Mouse (Mus musculus): ENCODE measurements at regions not wholly inside any gene's neighbourhood (a gene's known extent, or its start where the extent isn't known, plus 50 kb on each side); places are given as distances from the start of the nearest gene placed in this dataset.

GRCm38 (mm10) chr1:92329491-92329890 is 134.0 kb upstream of the Hdac4 start:
- no peaks in the 10 kb centered on the region for H3K4me1 ChIP-seq (ENCODE audit: control insufficient read depth, insufficient read depth, low read length)
- no peak overlapping the region for H3K27ac ChIP-seq (ENCODE audit: low read depth, low read length)
- ATAC-seq (ENCODE audit: low FRiP score) (no peak), DNase-seq (ENCODE audit: low spot score, missing footprints) (no peak)
- H3K9ac ChIP-seq (ENCODE audit: low read length), result no peak overlapping the region
- H3K27me3 ChIP-seq (ENCODE audit: control insufficient read depth, insufficient read depth, low read length), result no peaks in the 10 kb centered on the region
- H3K4me2 ChIP-seq, result no peak overlapping the region
- WGBS, result 88% methylated on average over 7 of the region's 7 CpGs
- no peaks in the 10 kb centered on the region for H3K9me3 ChIP-seq (ENCODE audit: control insufficient read depth, low read length)
- H3K36me3 ChIP-seq (ENCODE audit: control insufficient read depth, insufficient read depth, low read length), result no peaks in the 10 kb centered on the region
- no peak overlapping the region for H3K4me3 ChIP-seq (ENCODE audit: low read depth, low read length)

- no peak overlapping the region for H3K4me3 ChIP-seq (ENCODE audit: low read depth, low read length)
- no peak overlapping the region for H3K9ac ChIP-seq (ENCODE audit: low read length)
- H3K36me3 ChIP-seq (ENCODE audit: control insufficient read depth, insufficient read depth, low read length), result no peaks in the 10 kb centered on the region
- H3K4me1 ChIP-seq (ENCODE audit: control insufficient read depth, insufficient read depth, low read length), result peaks cover 4% of the 10 kb centered on the region; the same call in 1 of the 2 replicates
- H3K27ac ChIP-seq (ENCODE audit: low read depth, low read length), result no peak overlapping the region
- ATAC-seq (ENCODE audit: low FRiP score), result no peak
- no peaks in the 10 kb centered on the region for H3K9me3 ChIP-seq (ENCODE audit: control insufficient read depth, low read length)
- H3K4me2 ChIP-seq, result no peak overlapping the region
- no peaks in the 10 kb centered on the region for H3K27me3 ChIP-seq (ENCODE audit: control insufficient read depth, insufficient read depth, low read length)
- 86% methylated on average over 6 of the region's 6 CpGs for WGBS
- no peak for DNase-seq (ENCODE audit: low spot score, missing footprints)
Observed at GRCm38 (mm10) chr1:92327141-92327540, 131.6 kb upstream of the Hdac4 start.

GRCm38 (mm10) chr1:92325281-92325680 is 129.8 kb upstream of the Hdac4 start:
- Histone ChIP-seq H3K4me2 (no peak overlapping the region), H3K4me3 (ENCODE audit: low read depth, low read length) (no peak overlapping the region), H3K9ac (ENCODE audit: low read length) (no peak overlapping the region), H3K9me3 (ENCODE audit: control insufficient read depth, low read length) (no peaks in the 10 kb centered on the region), H3K27ac (ENCODE audit: low read depth, low read length) (no peak overlapping the region), H3K27me3 (ENCODE audit: control insufficient read depth, insufficient read depth, low read length) (no peaks in the 10 kb centered on the region), H3K4me1 (ENCODE audit: control insufficient read depth, insufficient read depth, low read length) (peaks cover 4% of the 10 kb centered on the region; the same call in 1 of the 2 replicates), H3K36me3 (ENCODE audit: control insufficient read depth, insufficient read depth, low read length) (no peaks in the 10 kb centered on the region)
- no peak for DNase-seq (ENCODE audit: low spot score, missing footprints)
- no peak for ATAC-seq (ENCODE audit: low FRiP score)
- 88% methylated on average over 7 of the region's 7 CpGs for WGBS

GRCm38 (mm10) chr1:92324091-92324950 is 128.8 kb upstream of the Hdac4 start:
- 67% methylated on average over 14 of the region's 14 CpGs for WGBS
- peaks cover 4% of the 10 kb centered on the region; the same call in 1 of the 2 replicates for H3K4me1 ChIP-seq (ENCODE audit: control insufficient read depth, insufficient read depth, low read length)
- no peak overlapping the region for H3K4me2 ChIP-seq
- H3K36me3 ChIP-seq (ENCODE audit: control insufficient read depth, insufficient read depth, low read length), result no peaks in the 10 kb centered on the region
- no peak overlapping the region for H3K27ac ChIP-seq (ENCODE audit: low read depth, low read length)
- H3K27me3 ChIP-seq (ENCODE audit: control insufficient read depth, insufficient read depth, low read length), result no peaks in the 10 kb centered on the region
- no peaks in the 10 kb centered on the region for H3K9me3 ChIP-seq (ENCODE audit: control insufficient read depth, low read length)
- ATAC-seq (ENCODE audit: low FRiP score), result no peak
- DNase-seq (ENCODE audit: low spot score, missing footprints), result no peak
- no peak overlapping the region for H3K4me3 ChIP-seq (ENCODE audit: low read depth, low read length)
- no peak overlapping the region for H3K9ac ChIP-seq (ENCODE audit: low read length)

GRCm38 (mm10) chr1:92317131-92317530 is 121.6 kb upstream of the Hdac4 start:
- no peak overlapping the region for H3K4me3 ChIP-seq (ENCODE audit: low read depth, low read length)
- no peaks in the 10 kb centered on the region for H3K4me1 ChIP-seq (ENCODE audit: control insufficient read depth, insufficient read depth, low read length)
- H3K4me2 ChIP-seq, result no peak overlapping the region
- no peaks in the 10 kb centered on the region; the same call in 1 of the 2 replicates for H3K27me3 ChIP-seq (ENCODE audit: control insufficient read depth, insufficient read depth, low read length)
- DNase-seq (ENCODE audit: low spot score, missing footprints), result no peak
- 84% methylated on average over 4 of the region's 4 CpGs for WGBS
- no peaks in the 10 kb centered on the region for H3K9me3 ChIP-seq (ENCODE audit: control insufficient read depth, low read length)
- H3K36me3 ChIP-seq (ENCODE audit: control insufficient read depth, insufficient read depth, low read length), result no peaks in the 10 kb centered on the region
- no peak for ATAC-seq (ENCODE audit: low FRiP score)
- no peak overlapping the region for H3K9ac ChIP-seq (ENCODE audit: low read length)
- no peak overlapping the region for H3K27ac ChIP-seq (ENCODE audit: low read depth, low read length)

GRCm38 (mm10) chr1:92316191-92316723 is 120.8 kb upstream of the Hdac4 start:
- Histone ChIP-seq H3K36me3 (ENCODE audit: control insufficient read depth, insufficient read depth, low read length) (no peaks in the 10 kb centered on the region), H3K9ac (ENCODE audit: low read length) (no peak overlapping the region), H3K27me3 (ENCODE audit: control insufficient read depth, insufficient read depth, low read length) (no peaks in the 10 kb centered on the region; the same call in 1 of the 2 replicates), H3K4me3 (ENCODE audit: low read depth, low read length) (no peak overlapping the region), H3K4me1 (ENCODE audit: control insufficient read depth, insufficient read depth, low read length) (no peaks in the 10 kb centered on the region), H3K27ac (ENCODE audit: low read depth, low read length) (no peak overlapping the region), H3K9me3 (ENCODE audit: control insufficient read depth, low read length) (no peaks in the 10 kb centered on the region), H3K4me2 (no peak overlapping the region)
- DNase-seq (ENCODE audit: low spot score, missing footprints) (no peak), ATAC-seq (ENCODE audit: low FRiP score) (no peak)
- WGBS, result 34% methylated on average over 10 of the region's 10 CpGs

GRCm38 (mm10) chr1:92313001-92313597 is 117.6 kb upstream of the Hdac4 start:
- Histone ChIP-seq H3K36me3 (ENCODE audit: control insufficient read depth, insufficient read depth, low read length) (no peaks in the 10 kb centered on the region), H3K4me3 (ENCODE audit: low read depth, low read length) (no peak overlapping the region), H3K27me3 (ENCODE audit: control insufficient read depth, insufficient read depth, low read length) (no peaks in the 10 kb centered on the region; the same call in 1 of the 2 replicates), H3K4me2 (no peak overlapping the region), H3K27ac (ENCODE audit: low read depth, low read length) (no peak overlapping the region), H3K4me1 (ENCODE audit: control insufficient read depth, insufficient read depth, low read length) (no peaks in the 10 kb centered on the region), H3K9me3 (ENCODE audit: control insufficient read depth, low read length) (no peaks in the 10 kb centered on the region), H3K9ac (ENCODE audit: low read length) (no peak overlapping the region)
- WGBS, result 89% methylated on average over 16 of the region's 16 CpGs
- DNase-seq (ENCODE audit: low spot score, missing footprints) (no peak), ATAC-seq (ENCODE audit: low FRiP score) (no peak)

GRCm38 (mm10) chr1:92309883-92310282 is 114.4 kb upstream of the Hdac4 start:
- Histone ChIP-seq H3K27ac (ENCODE audit: low read depth, low read length) (no peak overlapping the region), H3K4me2 (no peak overlapping the region), H3K9me3 (ENCODE audit: control insufficient read depth, low read length) (no peaks in the 10 kb centered on the region), H3K4me3 (ENCODE audit: low read depth, low read length) (no peak overlapping the region), H3K36me3 (ENCODE audit: control insufficient read depth, insufficient read depth, low read length) (no peaks in the 10 kb centered on the region), H3K4me1 (ENCODE audit: control insufficient read depth, insufficient read depth, low read length) (no peaks in the 10 kb centered on the region), H3K27me3 (ENCODE audit: control insufficient read depth, insufficient read depth, low read length) (no peaks in the 10 kb centered on the region), H3K9ac (ENCODE audit: low read length) (no peak overlapping the region)
- no peak for ATAC-seq (ENCODE audit: low FRiP score)
- WGBS, result 92% methylated on average over 2 of the region's 2 CpGs
- no peak for DNase-seq (ENCODE audit: low spot score, missing footprints)

GRCm38 (mm10) chr1:92309381-92309780 is 113.9 kb upstream of the Hdac4 start:
- 74% methylated on average over 6 of the region's 6 CpGs for WGBS
- Histone ChIP-seq H3K4me3 (ENCODE audit: low read depth, low read length) (no peak overlapping the region), H3K27me3 (ENCODE audit: control insufficient read depth, insufficient read depth, low read length) (no peaks in the 10 kb centered on the region), H3K9me3 (ENCODE audit: control insufficient read depth, low read length) (no peaks in the 10 kb centered on the region), H3K4me1 (ENCODE audit: control insufficient read depth, insufficient read depth, low read length) (no peaks in the 10 kb centered on the region), H3K9ac (ENCODE audit: low read length) (no peak overlapping the region), H3K36me3 (ENCODE audit: control insufficient read depth, insufficient read depth, low read length) (no peaks in the 10 kb centered on the region), H3K27ac (ENCODE audit: low read depth, low read length) (no peak overlapping the region), H3K4me2 (no peak overlapping the region)
- ATAC-seq (ENCODE audit: low FRiP score), result no peak
- DNase-seq (ENCODE audit: low spot score, missing footprints), result no peak

All from midbrain, embryonic 11.5 days (tissue).